Mouse (Mus musculus) liver, embryonic 14.5 days (tissue): ENCODE results near the gene U90926. TPM values are rescaled to one million over a fixed set of nuclear protein-coding genes. Genes with fewer than 3 reads are reported as not detected.

Experiments used
- ATAC-seq: fragments of 200-750 bp; cut with Nextera tagmentation; 2 replicates; pipeline ENCODE4 v1.8.0; 2017; ENCODE audit warnings: moderate number of reproducible peaks, mild to moderate bottlenecking, moderate library complexity; ENCODE audit not compliant: insufficient read depth
- DNase-seq, 3 experiments: peaks; one replicate each; pipeline ENCODE4 v3.0.0-alpha.2; 2012 to 2013; ENCODE audit warnings: low read depth in 3 of 3, low spot score in 3 of 3
- H3K27ac ChIP-seq: fragments of 300-500 bp; sonication (generic); 2 replicates; pipeline ENCODE4 v1.5.1; 2014; ENCODE audit warnings: moderate library complexity, mild to moderate bottlenecking, control low read depth, inconsistent platforms
- H3K27me3 ChIP-seq: fragments of 300-500 bp; sonication (generic); 2 replicates; pipeline ENCODE4 v1.6.1; 2014; ENCODE audit warnings: mild to moderate bottlenecking, low read length, moderate library complexity; ENCODE audit not compliant: control insufficient read depth, insufficient read depth
- H3K36me3 ChIP-seq: fragments of 300-500 bp; sonication (generic); replicated peaks from 2 replicates; pipeline ENCODE4 v1.6.1; 2014; ENCODE audit warnings: low read depth; ENCODE audit not compliant: control insufficient read depth, insufficient read depth
- H3K4me1 ChIP-seq, 2 experiments: fragments of 200-500 bp in 1 of 2; fragments of 300-500 bp in 1 of 2; sonication (generic) in 1 of 2; replicated peaks; 2 replicates each; pipeline ENCODE4 v1.6.1; 2012 to 2014; ENCODE audit warnings: antibody characterized with exemption in 1 of 2, inconsistent platforms in 1 of 2, low read length in 1 of 2; ENCODE audit not compliant: control insufficient read depth in 2 of 2, insufficient read depth in 2 of 2
- H3K4me2 ChIP-seq: fragments of 300-500 bp; sonication (generic); 2 replicates; pipeline ENCODE4 v1.6.1; 2014; ENCODE audit warnings: low read depth, mild to moderate bottlenecking, control low read depth, moderate library complexity
- H3K4me3 ChIP-seq, 2 experiments: fragments of 200-500 bp in 1 of 2; fragments of 300-500 bp in 1 of 2; sonication (generic) in 1 of 2; 2 replicates each; pipeline ENCODE4 v1.5.1; 2012 to 2014; ENCODE audit warnings: low read depth in 2 of 2, low read length in 2 of 2, mild to moderate bottlenecking in 2 of 2, control low read depth in 1 of 2, inconsistent platforms in 1 of 2, moderate library complexity in 1 of 2; ENCODE audit not compliant: insufficient read depth in 1 of 2
- H3K9ac ChIP-seq: fragments of 300-500 bp; sonication (generic); replicated peaks from 2 replicates; pipeline ENCODE4 v1.6.1; 2014; ENCODE audit warnings: mild to moderate bottlenecking, control low read depth, moderate library complexity
- H3K9me3 ChIP-seq: fragments of 300-500 bp; sonication (generic); 2 replicates; pipeline ENCODE4 v1.6.1; 2016; ENCODE audit warnings: low read length, mixed read lengths; ENCODE audit not compliant: control insufficient read depth
- CTCF ChIP-seq: IDR thresholded peaks from 2 replicates; pipeline ENCODE4 v1.5.1; 2016; ENCODE audit warnings: antibody characterized with exemption, low read depth, control low read depth
- EP300 ChIP-seq: IDR thresholded peaks from 2 replicates; pipeline ENCODE4 v1.6.1; 2016; ENCODE audit warnings: antibody characterized with exemption, low read depth
- WGBS: fragments of 180-500 bp; shearing (Covaris S2); extraction: QIAGEN DNeasy Blood & Tissue Kit; methylation state at CpG from one replicate; pipeline ENCODE4 v1.1.7; 2014; ENCODE audit not compliant: insufficient replicate concordance; 5-methylcytosine and 5-hydroxymethylcytosine counted together
- polyA plus RNA-seq, 2 experiments: library from polyadenylated mRNA; depleted of rRNA in 1 of 2; stranded (reverse) in 1 of 2; unstranded in 1 of 2; fragments of >200 nt; fragmentation: Nextera tagmentation in 1 of 2; extraction: Ambion mirVana in 1 of 2; gene quantifications; 2 replicates each; pipeline versions ENCODE4 v1.2.1 to v1.2.3; 2012 to 2014

The U90926 gene
- polyA plus RNA-seq, 2 experiments: not detected

DNA sequence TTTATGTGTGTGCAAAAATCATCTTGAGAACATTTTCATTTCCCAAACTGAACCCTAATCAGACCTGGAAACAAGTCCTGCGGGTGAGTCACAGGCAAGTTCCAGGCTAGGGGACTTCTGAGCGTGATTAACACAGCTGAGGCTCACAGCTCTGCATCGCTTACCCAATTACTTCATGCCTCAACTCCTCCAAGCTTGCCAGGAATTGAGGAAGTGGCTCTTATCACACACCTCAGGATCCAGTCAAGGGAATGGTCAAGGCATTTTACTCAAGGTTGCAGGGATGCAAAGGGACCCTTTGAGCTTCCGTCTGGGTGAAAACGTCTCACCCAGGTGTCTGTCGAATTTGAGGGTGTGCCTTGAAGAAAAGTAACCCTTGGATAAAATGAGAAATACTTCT lies 4.6 kb upstream of the U90926 start:
- no peaks in the 10 kb centered on the region for H3K36me3 ChIP-seq
- TF ChIP-seq CTCF (no peak), EP300 (no peak)
- ATAC-seq: no peak
- no peak overlapping the region for H3K4me3 ChIP-seq
- no peak overlapping the region for H3K27ac ChIP-seq
- no peak for DNase-seq
- H3K4me2 ChIP-seq: no peak overlapping the region
- H3K9ac ChIP-seq: no peak overlapping the region
- H3K4me1 ChIP-seq: no peaks in the 10 kb centered on the region
- WGBS: 27% methylated on average over 6 of the region's 6 CpGs
- no peaks in the 10 kb centered on the region for H3K9me3 ChIP-seq
- no peaks in the 10 kb centered on the region for H3K27me3 ChIP-seq

DNA sequence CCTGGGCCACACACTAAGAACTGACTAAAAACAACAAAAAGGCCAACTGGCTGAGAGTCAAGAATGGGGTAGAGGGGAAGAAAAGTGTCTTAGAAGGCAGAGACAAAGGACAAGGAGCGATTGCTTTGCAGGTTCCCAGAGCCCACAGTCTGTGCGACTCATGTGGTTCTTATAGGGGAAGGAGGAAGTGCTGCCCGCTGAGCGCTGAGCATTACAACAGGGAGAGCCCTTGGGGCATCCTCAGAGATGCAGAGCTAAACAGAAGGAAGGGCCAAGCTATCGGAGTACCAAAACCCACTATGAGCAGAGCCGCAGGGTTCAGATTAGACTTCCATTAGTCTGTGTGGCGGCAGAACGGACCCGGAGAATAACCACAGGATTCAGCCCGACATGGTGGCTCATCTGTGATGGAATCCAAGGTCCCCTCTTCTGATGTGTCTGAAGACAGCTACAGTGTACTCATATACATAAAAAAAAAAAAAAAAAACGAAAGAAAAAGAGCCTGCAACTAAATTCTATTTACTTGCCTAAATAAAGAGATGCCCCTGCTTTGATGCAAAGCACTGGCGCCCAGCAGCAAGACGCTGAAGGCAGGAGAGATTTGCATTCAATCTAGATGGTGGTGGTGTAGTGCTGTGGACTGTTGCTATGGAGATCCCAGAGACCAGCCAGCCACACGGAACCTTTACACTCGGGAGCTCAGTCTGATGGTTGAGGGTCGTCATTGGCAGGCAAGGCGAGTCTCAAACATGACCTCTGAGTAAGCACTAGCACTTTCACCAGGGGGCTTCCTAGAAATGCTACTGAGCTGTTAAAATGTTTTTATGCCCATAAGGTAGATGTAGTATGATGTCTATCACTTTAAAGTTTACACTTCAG lies 3.9 kb upstream of the U90926 start:
- H3K4me1 ChIP-seq: no peaks in the 10 kb centered on the region
- no peaks in the 10 kb centered on the region for H3K27me3 ChIP-seq
- no peaks in the 10 kb centered on the region for H3K9me3 ChIP-seq
- no peak overlapping the region for H3K4me3 ChIP-seq
- no peak for DNase-seq
- no peak for ATAC-seq
- no peak overlapping the region for H3K27ac ChIP-seq
- no peak for TF ChIP-seq EP300
- TF ChIP-seq CTCF: no peak
- H3K36me3 ChIP-seq: no peaks in the 10 kb centered on the region
- H3K4me2 ChIP-seq: no peak overlapping the region
- H3K9ac ChIP-seq: no peak overlapping the region
- 48% methylated on average over 17 of the region's 17 CpGs for WGBS

DNA sequence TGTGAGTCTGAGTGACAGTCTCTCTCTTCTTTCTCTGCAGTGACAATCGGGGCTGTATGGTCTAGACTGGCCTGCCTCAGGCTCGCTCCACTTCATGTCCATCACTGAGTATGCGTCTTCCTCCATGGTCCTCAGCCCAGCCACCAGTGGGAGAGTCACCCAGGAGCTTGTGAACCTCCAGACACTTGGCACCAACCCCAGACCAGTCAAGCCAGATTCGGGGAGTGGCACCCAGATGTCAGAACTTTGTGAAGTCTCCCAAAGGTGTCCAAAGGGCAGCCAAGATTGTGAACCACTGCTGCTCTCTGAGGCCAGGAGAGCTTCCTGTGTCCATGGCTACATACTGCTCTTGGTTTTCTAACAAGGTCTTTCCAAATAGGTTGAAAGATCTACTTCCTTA lies 3.0 kb downstream of the U90926 start:
- Histone ChIP-seq H3K4me2 (no peak overlapping the region), H3K27me3 (no peaks in the 10 kb centered on the region), H3K27ac (no peak overlapping the region), H3K4me1 (no peaks in the 10 kb centered on the region), H3K9ac (no peak overlapping the region), H3K36me3 (no peaks in the 10 kb centered on the region), H3K9me3 (no peaks in the 10 kb centered on the region), H3K4me3 (no peak overlapping the region)
- DNase-seq: no peak
- no peak for ATAC-seq
- WGBS: 66% methylated on average over 4 of the region's 4 CpGs
- TF ChIP-seq EP300: no peak
- TF ChIP-seq CTCF: no peak

DNA sequence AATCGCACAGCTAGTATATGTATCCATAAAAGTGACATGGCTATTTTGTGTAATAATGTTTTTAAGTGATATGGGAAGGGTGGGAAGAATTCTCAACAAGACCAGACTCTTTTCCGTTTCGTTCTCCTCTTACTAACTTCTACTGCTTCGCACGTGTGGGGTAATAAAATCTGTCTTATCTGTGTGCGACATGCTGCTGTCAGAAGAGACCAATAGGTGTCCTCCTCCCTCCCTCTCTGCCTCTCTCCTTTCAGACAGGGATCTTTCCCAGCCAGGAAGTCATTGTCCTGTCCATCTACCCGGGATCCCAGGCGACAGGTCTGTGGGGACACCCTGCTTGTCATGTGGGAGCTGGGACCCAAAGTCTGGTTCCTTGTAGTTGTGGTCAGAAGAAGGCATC lies 5.0 kb downstream of the U90926 start:
- no peak overlapping the region for H3K27ac ChIP-seq
- H3K27me3 ChIP-seq: no peaks in the 10 kb centered on the region
- H3K9me3 ChIP-seq: no peaks in the 10 kb centered on the region
- H3K4me2 ChIP-seq: no peak overlapping the region
- H3K4me1 ChIP-seq: peaks cover 0 to 4% of the 10 kb centered on the region in 2 experiments; a peak in 1 of 4 replicates
- TF ChIP-seq EP300 (no peak), CTCF (no peak)
- no peaks in the 10 kb centered on the region for H3K36me3 ChIP-seq
- no peak overlapping the region for H3K4me3 ChIP-seq
- H3K9ac ChIP-seq: no peak overlapping the region
- 42% methylated on average over 8 of the region's 8 CpGs for WGBS
- ATAC-seq (no peak), DNase-seq (no peak)

DNA sequence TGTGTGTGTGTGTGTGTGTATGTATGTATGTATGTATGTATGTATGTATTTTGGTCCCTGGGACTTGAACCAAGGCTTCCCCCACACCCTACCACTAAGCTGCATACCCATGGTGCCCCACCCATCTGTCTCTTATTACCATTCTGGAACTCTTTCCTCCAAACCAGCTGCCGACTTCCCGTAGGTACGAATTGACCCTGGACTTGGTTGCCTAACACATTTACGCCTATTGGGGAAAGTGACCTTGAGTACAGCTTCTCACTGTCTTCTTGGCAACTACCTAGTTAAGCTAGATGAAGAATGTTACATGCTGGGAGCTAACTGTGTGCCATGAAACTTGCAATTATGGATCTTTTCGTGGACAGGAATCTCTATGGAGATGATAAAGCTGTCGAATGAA lies 9.1 kb downstream of the U90926 start:
- ATAC-seq: no peak
- Histone ChIP-seq H3K9ac (no peak overlapping the region), H3K9me3 (no peaks in the 10 kb centered on the region), H3K4me1 (peaks cover 10 to 19% of the 10 kb centered on the region in 2 experiments), H3K4me3 (no peak overlapping the region), H3K27ac (no peak overlapping the region), H3K4me2 (no peak overlapping the region), H3K36me3 (peaks cover 9% of the 10 kb centered on the region), H3K27me3 (no peaks in the 10 kb centered on the region)
- no peak for DNase-seq
- TF ChIP-seq EP300: no peak
- TF ChIP-seq CTCF: no peak
- WGBS: 65% methylated on average over 6 of the region's 6 CpGs
